Mouse (Mus musculus) CD4-positive helper T cell, adult 2 months (primary cell): ENCODE results near the gene Extl1.

ENCODE experiments used
- DNase-seq: peaks from one replicate; pipeline ENCODE4 v3.0.0-alpha.2; 2012; ENCODE audit warnings: low read depth, missing footprints, low spot score

Gene Extl1

GRCm38 (mm10) chr4:134314081-134314655 is 69.5 kb downstream of the Extl1 start:
- no peak for DNase-seq

- no peak for DNase-seq
Measured at GRCm38 (mm10) chr4:134312901-134313300, 70.7 kb downstream of the Extl1 start.

GRCm38 (mm10) chr4:134312341-134312740 is 71.3 kb downstream of the Extl1 start:
- no peak for DNase-seq

- DNase-seq: no peak
Measured at GRCm38 (mm10) chr4:134311784-134312183, 71.9 kb downstream of the Extl1 start.

GRCm38 (mm10) chr4:134310656-134311055 is 73.0 kb downstream of the Extl1 start:
- DNase-seq: no peak

GRCm38 (mm10) chr4:134310106-134310505 is 73.5 kb downstream of the Extl1 start:
- DNase-seq: no peak

- DNase-seq: peak; percentile 32
Measured at GRCm38 (mm10) chr4:134307367-134308072, 76.1 kb downstream of the Extl1 start.

- DNase-seq: no peak
Measured at GRCm38 (mm10) chr4:134306963-134307362, 76.7 kb downstream of the Extl1 start.
